Mouse (Mus musculus): ENCODE data around the gene Wasf2.
"Not testable (repeated sequence)": the region's sequence is repeated elsewhere in the genome, so short reads cannot be mapped to it uniquely, and the experiment has no call there.

The Wasf2 gene

GRCm38 (mm10) chr4:133129931-133130889 is at the start of gene Wasf2:
TSS of gene Wasf2 (plus strand) at chr4:133130505.
- in situ Hi-C loops (cut with MboI), result no loop called here

GRCm38 (mm10) chr4:133080862-133081261 is 49.4 kb upstream of the Wasf2 start:
- in situ Hi-C loops (cut with MboI), result no loop called here

- in situ Hi-C loops (cut with MboI), result no loop called here
Measured at GRCm38 (mm10) chr4:133082216-133082773, 48.0 kb upstream of the Wasf2 start.

- in situ Hi-C loops (cut with MboI), result no loop called here
Measured at GRCm38 (mm10) chr4:133083991-133084861, 46.1 kb upstream of the Wasf2 start.

GRCm38 (mm10) chr4:133085011-133085782 is 45.1 kb upstream of the Wasf2 start:
- in situ Hi-C loops (cut with MboI), result no loop called here

- in situ Hi-C loops (cut with MboI), result no loop called here
Measured at GRCm38 (mm10) chr4:133085783-133086342, 44.4 kb upstream of the Wasf2 start.

GRCm38 (mm10) chr4:133087177-133087714 is 43.1 kb upstream of the Wasf2 start:
- in situ Hi-C loops (cut with MboI), result no loop called here

GRCm38 (mm10) chr4:133087835-133088234 is 42.5 kb upstream of the Wasf2 start:
- in situ Hi-C loops (cut with MboI), result no loop called here

GRCm38 (mm10) chr4:133089319-133089718 is 41.0 kb upstream of the Wasf2 start:
- in situ Hi-C loops (cut with MboI), result no loop called here

GRCm38 (mm10) chr4:133089802-133090201 is 40.5 kb upstream of the Wasf2 start:
- in situ Hi-C loops (cut with MboI), result no loop called here

- in situ Hi-C loops (cut with MboI), result no loop called here
Measured at GRCm38 (mm10) chr4:133090276-133090719, 40.0 kb upstream of the Wasf2 start.

- in situ Hi-C loops (cut with MboI), result no loop called here
Measured at GRCm38 (mm10) chr4:133090720-133091458, 39.4 kb upstream of the Wasf2 start.

GRCm38 (mm10) chr4:133091459-133091785 is 38.9 kb upstream of the Wasf2 start:
- in situ Hi-C loops (cut with MboI), result no loop called here

- in situ Hi-C loops (cut with MboI), result no loop called here
Measured at GRCm38 (mm10) chr4:133092453-133092901, 37.8 kb upstream of the Wasf2 start.

GRCm38 (mm10) chr4:133093056-133093455 is 37.2 kb upstream of the Wasf2 start:
- in situ Hi-C loops (cut with MboI), result no loop called here

GRCm38 (mm10) chr4:133093481-133094033 is 36.7 kb upstream of the Wasf2 start:
- in situ Hi-C loops (cut with MboI), result no loop called here

- in situ Hi-C loops (cut with MboI), result no loop called here
Measured at GRCm38 (mm10) chr4:133094255-133094654, 36.0 kb upstream of the Wasf2 start.

- in situ Hi-C loops (cut with MboI), result no loop called here
Measured at GRCm38 (mm10) chr4:133094936-133095733, 35.2 kb upstream of the Wasf2 start.

GRCm38 (mm10) chr4:133095734-133096065 is 34.6 kb upstream of the Wasf2 start:
- in situ Hi-C loops (cut with MboI), result not testable (repeated sequence)

All from mature B cell (primary cell).